Mouse (Mus musculus): ENCODE measurements at regions not wholly inside any gene's neighbourhood (a gene's known extent, or its start where the extent isn't known, plus 50 kb on each side); places are given as distances from the start of the nearest gene placed in this dataset.
A peak's percentile ranks its signal among the peaks of the same experiment; 100 is the strongest.

GRCm38 (mm10) chr12:52381968-52382325, 121.8 kb upstream of the Arhgap5 start:
- peaks cover 11% of the 10 kb centered on the region for H3K4me1 ChIP-seq (ENCODE audit: control insufficient read depth, insufficient read depth, low read length)
- WGBS, result 94% methylated on average over 1 of the region's 1 CpGs
- TF ChIP-seq POLR2A (IDR thresholded peaks at IDR 0.05; ENCODE audit: insufficient read depth, low read depth, low read length), result no peak
- no peak for TF ChIP-seq CTCF (IDR thresholded peaks at IDR 0.05; ENCODE audit: insufficient read depth, low read depth, low read length)
- no peak overlapping the region for H3K27ac ChIP-seq (ENCODE audit: insufficient read depth, low read depth, low read length)
- H3K4me3 ChIP-seq (ENCODE audit: insufficient read depth, low read depth, low read length), result no peak overlapping the region

- Histone ChIP-seq H3K27ac (ENCODE audit: insufficient read depth, low read depth, low read length) (no peak overlapping the region), H3K4me3 (ENCODE audit: insufficient read depth, low read depth, low read length) (no peak overlapping the region), H3K4me1 (ENCODE audit: control insufficient read depth, insufficient read depth, low read length) (peaks cover 11% of the 10 kb centered on the region)
- TF ChIP-seq POLR2A (IDR thresholded peaks at IDR 0.05; ENCODE audit: insufficient read depth, low read depth, low read length), result no peak
- TF ChIP-seq CTCF (IDR thresholded peaks at IDR 0.05; ENCODE audit: insufficient read depth, low read depth, low read length), result no peak
- 53% methylated on average over 7 of the region's 7 CpGs for WGBS
These were observed 120.8 kb upstream of the Arhgap5 start for GRCm38 (mm10) chr12:52382832-52383580.

- Histone ChIP-seq H3K4me1 (ENCODE audit: control insufficient read depth, insufficient read depth, low read length) (peaks cover 6% of the 10 kb centered on the region; the same call in 1 of the 2 replicates), H3K4me3 (ENCODE audit: insufficient read depth, low read depth, low read length) (no peak overlapping the region), H3K27ac (ENCODE audit: insufficient read depth, low read depth, low read length) (0 out of 2 replicates have a peak overlapping the region, but pooled peaks have one; percentile 43)
- TF ChIP-seq POLR2A (IDR thresholded peaks at IDR 0.05; ENCODE audit: insufficient read depth, low read depth, low read length) (no peak), CTCF (IDR thresholded peaks at IDR 0.05; ENCODE audit: insufficient read depth, low read depth, low read length) (no peak)
- WGBS, result 61% methylated on average over 5 of the region's 5 CpGs
These were observed 114.2 kb upstream of the Arhgap5 start for GRCm38 (mm10) chr12:52389552-52389951.

DNA sequence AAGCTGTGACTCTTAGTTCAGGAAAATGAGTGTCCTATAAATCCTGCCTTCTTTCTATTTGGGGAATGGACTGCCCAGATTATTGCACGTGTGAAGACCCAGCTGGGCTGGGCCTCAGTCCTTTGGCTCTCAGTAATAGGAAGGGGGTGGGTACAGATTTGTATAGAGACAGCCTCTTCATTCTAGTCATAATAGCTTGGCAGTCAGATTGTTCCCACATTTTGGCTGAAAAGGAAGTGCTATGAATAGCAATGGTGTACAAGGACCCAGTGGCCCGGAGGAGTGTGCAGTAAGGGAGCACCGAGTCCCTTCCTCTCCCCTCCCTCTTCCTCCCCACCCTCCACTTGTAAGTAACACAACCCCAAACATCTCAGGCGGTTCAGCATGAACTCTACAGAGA, 113.5 kb upstream of the Arhgap5 start:
- WGBS, result 33% methylated on average over 4 of the region's 4 CpGs
- no peak for TF ChIP-seq CTCF (IDR thresholded peaks at IDR 0.05; ENCODE audit: insufficient read depth, low read depth, low read length)
- TF ChIP-seq POLR2A (IDR thresholded peaks at IDR 0.05; ENCODE audit: insufficient read depth, low read depth, low read length), result no peak
- Histone ChIP-seq H3K4me1 (ENCODE audit: control insufficient read depth, insufficient read depth, low read length) (peaks cover 6% of the 10 kb centered on the region; the same call in 1 of the 2 replicates), H3K27ac (ENCODE audit: insufficient read depth, low read depth, low read length) (0 out of 2 replicates have a peak overlapping the region, but pooled peaks have one; percentile 6), H3K4me3 (ENCODE audit: insufficient read depth, low read depth, low read length) (no peak overlapping the region)

DNA sequence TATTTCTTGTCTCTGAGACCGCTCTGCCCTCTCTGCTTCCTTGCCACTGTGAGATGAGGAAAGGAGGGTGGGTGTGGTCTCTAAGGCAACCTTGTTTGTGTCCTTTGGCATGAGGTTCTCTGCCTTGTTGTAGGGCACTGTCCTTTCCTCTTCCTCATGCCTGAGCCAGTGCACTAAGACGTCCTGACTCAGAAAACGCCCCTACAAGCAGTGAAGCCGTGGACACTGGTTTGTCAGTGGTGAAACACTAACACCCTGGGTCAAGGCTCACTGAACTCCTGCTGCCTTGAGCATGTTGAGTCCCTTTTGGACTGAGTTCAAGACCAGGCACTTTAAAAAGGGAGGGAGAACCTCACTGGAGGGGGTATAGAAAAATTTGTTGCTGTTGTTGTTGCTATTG, 111.1 kb upstream of the Arhgap5 start:
- no peak for TF ChIP-seq POLR2A (IDR thresholded peaks at IDR 0.05; ENCODE audit: insufficient read depth, low read depth, low read length)
- no peak for TF ChIP-seq CTCF (IDR thresholded peaks at IDR 0.05; ENCODE audit: insufficient read depth, low read depth, low read length)
- peaks cover 14% of the 10 kb centered on the region for H3K4me1 ChIP-seq (ENCODE audit: control insufficient read depth, insufficient read depth, low read length)
- 83% methylated on average over 4 of the region's 4 CpGs for WGBS
- no peak overlapping the region for H3K4me3 ChIP-seq (ENCODE audit: insufficient read depth, low read depth, low read length)
- H3K27ac ChIP-seq (ENCODE audit: insufficient read depth, low read depth, low read length), result no peak overlapping the region

DNA sequence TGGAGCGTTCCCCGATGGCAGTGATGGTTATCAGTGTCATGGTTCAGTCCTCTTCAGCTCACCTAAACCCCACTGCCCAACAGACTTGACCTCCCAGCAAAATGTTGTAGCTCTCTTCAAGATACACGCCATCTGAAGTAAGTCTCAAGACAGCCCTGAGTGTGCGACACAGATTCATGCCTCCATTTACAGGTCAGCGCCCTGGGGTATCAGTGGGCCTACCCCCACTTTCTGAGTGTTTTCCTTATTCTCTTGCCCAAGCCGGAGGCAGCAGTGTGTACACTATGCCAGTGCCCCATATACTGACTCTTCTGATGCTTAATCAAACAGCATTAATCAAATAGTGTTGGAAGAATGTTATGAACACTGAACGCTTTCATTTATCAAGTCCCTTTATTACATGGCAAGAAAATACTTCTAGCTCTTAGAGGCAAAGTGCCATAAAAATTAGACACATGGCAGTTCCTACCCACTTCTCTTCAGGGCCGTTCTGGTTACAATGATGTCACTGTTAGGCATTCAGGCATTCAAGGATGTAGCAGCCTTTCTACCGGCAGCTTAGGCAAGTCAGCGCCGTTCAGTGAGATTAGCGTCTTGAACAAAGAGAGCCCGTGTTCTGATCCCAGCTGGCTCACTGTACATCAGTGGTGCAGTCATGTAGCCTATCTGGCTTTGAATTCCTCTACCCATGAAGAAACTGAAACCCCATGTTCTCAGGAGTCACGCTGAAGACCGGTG, 109.6 kb upstream of the Arhgap5 start:
- H3K27ac ChIP-seq (ENCODE audit: insufficient read depth, low read depth, low read length), result 0 out of 2 replicates have a peak overlapping the region, but pooled peaks have one; percentile 36
- peaks cover 16% of the 10 kb centered on the region for H3K4me1 ChIP-seq (ENCODE audit: control insufficient read depth, insufficient read depth, low read length)
- TF ChIP-seq POLR2A (IDR thresholded peaks at IDR 0.05; ENCODE audit: insufficient read depth, low read depth, low read length), result no peak
- no peak overlapping the region for H3K4me3 ChIP-seq (ENCODE audit: insufficient read depth, low read depth, low read length)
- 66% methylated on average over 15 of the region's 15 CpGs for WGBS

GRCm38 (mm10) chr12:52394719-52395062, 109.1 kb upstream of the Arhgap5 start:
- Histone ChIP-seq H3K4me3 (ENCODE audit: insufficient read depth, low read depth, low read length) (no peak overlapping the region), H3K4me1 (ENCODE audit: control insufficient read depth, insufficient read depth, low read length) (peaks cover 13% of the 10 kb centered on the region), H3K27ac (ENCODE audit: insufficient read depth, low read depth, low read length) (0 out of 2 replicates have a peak overlapping the region, but pooled peaks have one; percentile 36)
- WGBS, result 61% methylated on average over 3 of the region's 3 CpGs
- TF ChIP-seq POLR2A (IDR thresholded peaks at IDR 0.05; ENCODE audit: insufficient read depth, low read depth, low read length) (no peak), CTCF (IDR thresholded peaks at IDR 0.05; ENCODE audit: insufficient read depth, low read depth, low read length) (no peak)

- H3K27ac ChIP-seq (ENCODE audit: insufficient read depth, low read depth, low read length), result no peak overlapping the region
- WGBS, result 57% methylated on average over 4 of the region's 4 CpGs
- H3K4me1 ChIP-seq (ENCODE audit: control insufficient read depth, insufficient read depth, low read length), result peaks cover 12% of the 10 kb centered on the region
- TF ChIP-seq CTCF (IDR thresholded peaks at IDR 0.05; ENCODE audit: insufficient read depth, low read depth, low read length), result no peak
- no peak for TF ChIP-seq POLR2A (IDR thresholded peaks at IDR 0.05; ENCODE audit: insufficient read depth, low read depth, low read length)
- no peak overlapping the region for H3K4me3 ChIP-seq (ENCODE audit: insufficient read depth, low read depth, low read length)
These were observed 108.7 kb upstream of the Arhgap5 start for GRCm38 (mm10) chr12:52395111-52395510.

GRCm38 (mm10) chr12:52396178-52396841, 107.5 kb upstream of the Arhgap5 start:
- no peak overlapping the region for H3K27ac ChIP-seq (ENCODE audit: insufficient read depth, low read depth, low read length)

More at GRCm38 (mm10) chr12:52396178-52396841, 107.5 kb upstream of the Arhgap5 start:
- TF ChIP-seq CTCF (IDR thresholded peaks at IDR 0.05; ENCODE audit: insufficient read depth, low read depth, low read length), result no peak
- no peak for TF ChIP-seq POLR2A (IDR thresholded peaks at IDR 0.05; ENCODE audit: insufficient read depth, low read depth, low read length)
- peaks cover 12% of the 10 kb centered on the region for H3K4me1 ChIP-seq (ENCODE audit: control insufficient read depth, insufficient read depth, low read length)
- WGBS, result 44% methylated on average over 14 of the region's 14 CpGs
- H3K4me3 ChIP-seq (ENCODE audit: insufficient read depth, low read depth, low read length), result no peak overlapping the region

Data from olfactory bulb, adult 2 months (tissue).